Mouse (Mus musculus) liver (tissue): ENCODE results near the gene Kpna3.
A peak's percentile ranks its signal among the peaks of the same experiment; 100 is the strongest.
"Not testable (repeated sequence)": the region's sequence is repeated elsewhere in the genome, so short reads cannot be mapped to it uniquely, and the experiment has no call there.

ENCODE experiments used
- DNase-seq: peaks from one replicate; pipeline ENCODE4 v3.0.0-alpha.2; 2020; ENCODE audit warnings: mixed read lengths

Kpna3 gene

DNA sequence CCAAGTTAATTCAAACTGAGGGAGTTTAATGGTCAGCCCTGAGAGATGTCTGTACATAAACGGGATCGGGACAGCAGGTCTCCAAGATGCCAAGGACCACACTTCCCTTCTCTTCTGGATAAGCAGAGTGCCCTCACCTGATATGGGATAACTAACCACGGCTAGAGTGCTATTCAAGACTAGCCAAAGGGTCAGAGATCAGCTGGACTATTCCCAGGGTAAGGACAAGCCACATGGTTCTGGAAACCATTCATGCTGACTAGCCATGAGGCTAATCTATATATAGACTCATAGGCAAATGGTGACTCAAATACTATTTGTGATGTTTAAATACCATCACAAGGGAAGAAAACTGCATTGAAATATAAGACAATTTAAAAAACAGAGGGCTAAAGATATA, 49.1 kb downstream of the Kpna3 start:
- DNase-seq, result no peak

DNA sequence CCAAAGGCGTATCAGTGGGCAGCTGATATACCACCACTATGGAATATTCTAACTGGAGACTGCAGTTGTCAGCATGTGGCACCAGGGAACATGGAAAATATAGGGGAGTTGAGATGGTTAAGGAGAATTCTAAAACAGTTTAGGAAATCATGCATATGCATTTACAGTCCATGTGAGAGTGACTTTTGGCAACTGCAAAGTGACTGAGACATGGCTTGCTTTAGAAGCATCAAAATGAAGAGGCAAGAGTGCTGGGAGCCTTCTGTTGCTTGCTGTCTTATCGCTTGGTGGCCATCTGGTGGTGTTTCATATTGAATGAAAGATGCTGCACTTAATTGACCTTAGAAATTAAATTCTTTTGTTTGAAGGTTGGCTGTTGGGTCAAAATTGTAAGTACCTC, 72.4 kb downstream of the Kpna3 start:
- no peak for DNase-seq

DNA sequence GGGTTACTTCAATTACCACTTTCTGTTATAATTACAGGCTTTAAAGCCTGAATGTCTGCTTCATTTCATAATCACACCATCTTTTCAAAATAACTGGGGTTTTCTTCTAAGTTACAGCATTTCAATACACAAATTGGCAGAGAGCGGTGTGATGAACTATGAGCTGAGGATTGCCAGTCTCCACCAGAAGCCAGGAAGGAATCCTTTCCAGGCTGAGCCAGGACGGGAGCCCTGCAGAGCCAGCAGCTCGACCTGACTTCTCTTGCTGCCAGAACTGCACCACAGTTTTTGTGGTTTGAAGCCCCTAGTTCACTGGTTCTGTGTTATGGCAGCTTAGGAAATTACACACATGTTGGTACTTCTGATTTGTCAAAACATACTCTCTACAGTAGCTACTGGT, 75.0 kb downstream of the Kpna3 start:
- DNase-seq, result no peak

DNA sequence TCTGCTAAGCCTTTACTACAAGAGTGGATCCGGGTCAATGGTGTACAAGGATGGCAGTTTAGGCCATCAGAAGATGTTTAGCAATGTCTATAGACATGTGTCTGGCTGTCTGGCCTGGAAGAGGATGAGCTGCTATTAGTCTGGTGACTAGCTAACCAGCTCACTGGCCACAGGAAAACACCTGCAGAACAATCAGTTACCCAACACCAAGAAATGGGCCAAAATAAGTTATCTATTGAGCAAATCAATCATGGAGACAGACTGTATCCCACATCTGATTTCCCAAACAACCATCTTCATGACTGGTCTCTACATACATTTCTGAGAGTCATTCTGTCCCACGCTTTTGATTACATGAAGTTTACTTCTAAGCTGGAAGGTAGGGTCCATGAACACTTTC, 75.9 kb downstream of the Kpna3 start:
- DNase-seq, result no peak

DNA sequence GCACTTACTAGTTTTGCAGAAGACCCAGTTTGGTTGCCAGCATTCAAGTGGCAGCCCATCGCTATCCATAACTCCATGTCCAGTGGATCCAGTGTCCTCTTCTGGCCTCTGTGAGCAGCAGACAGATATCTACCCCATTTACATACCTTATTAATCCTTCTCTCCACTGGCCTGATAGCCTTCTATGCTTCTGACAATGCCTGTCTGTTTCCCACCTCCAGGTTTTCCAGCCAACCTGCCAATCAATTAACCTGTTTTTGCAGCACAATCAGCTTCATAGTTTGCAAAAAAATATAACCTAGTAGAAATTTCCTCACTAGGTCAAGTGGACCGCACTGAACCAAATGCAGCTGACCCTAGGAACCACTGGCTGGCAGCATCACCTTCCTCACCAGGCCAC, 77.4 kb downstream of the Kpna3 start:
- no peak for DNase-seq

DNA sequence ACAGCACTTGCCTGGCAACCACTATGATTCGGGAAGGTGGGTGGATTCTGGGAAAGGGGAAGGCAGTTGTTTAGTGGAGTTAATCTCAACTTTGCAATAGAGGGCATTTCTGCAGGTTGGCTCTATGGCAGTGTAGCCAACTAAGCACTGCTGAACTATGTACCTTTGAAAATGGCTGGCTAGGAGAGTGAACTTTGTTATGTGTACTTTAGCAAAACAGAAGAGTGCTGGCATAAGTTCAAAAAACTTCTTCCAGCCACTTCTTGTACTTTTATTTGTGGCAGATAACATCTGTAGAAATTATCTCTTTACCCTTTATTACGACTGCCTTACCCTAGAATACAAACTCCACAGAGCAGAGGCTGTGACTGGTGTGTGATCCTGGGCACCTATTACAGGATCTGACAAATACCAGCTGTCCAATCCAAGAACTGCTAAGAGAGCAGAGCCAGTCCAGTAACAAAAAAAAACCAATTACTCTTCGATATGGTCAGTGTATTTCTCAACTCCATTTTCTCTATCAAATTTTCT, 78.6 kb downstream of the Kpna3 start:
- no peak for DNase-seq

DNA sequence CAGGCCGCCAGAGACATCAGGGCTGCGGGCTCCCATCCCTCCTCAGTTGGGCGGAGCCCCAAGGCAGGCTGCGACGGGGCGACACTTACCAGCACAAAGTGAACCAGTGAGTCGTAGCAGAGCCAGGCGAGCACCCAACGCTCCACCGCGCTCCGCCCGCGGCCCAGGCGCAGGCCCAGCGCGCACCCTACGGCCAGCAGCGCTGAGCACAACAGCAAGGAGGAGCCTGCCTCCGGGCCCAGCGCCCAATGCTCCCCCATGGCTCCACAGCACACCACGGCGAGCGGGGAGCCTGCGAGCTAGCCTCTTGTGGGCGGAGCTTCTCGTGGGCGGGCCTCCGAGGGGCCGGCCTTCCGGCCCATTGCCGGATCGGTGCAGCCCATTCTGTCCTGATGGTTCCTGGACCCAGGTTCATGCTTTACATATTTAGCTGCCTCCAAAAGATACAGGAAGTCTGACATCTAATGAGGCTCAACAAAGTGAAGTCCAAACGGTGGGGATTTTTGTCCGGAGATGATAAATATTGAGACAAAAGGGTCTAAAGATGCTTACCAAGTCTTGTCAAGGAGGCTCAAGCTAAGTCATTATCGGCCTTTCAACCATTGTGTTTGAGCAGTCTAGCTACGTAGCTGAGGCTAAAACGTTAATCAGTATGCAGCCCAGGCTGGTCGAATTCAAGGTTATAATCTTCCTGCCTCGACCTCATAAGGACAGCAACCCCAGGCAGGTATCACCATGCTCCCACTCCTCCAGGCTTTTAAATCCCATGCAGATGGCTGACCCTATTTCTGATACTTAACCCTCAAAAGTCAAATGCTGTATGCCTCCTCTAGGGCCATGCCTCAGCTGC, 79.3 kb downstream of the Kpna3 start, which contains the start of gene Ebpl:
TSS of gene Ebpl (minus strand) at position 309 of the 850 bp plus-strand sequence.
- DNase-seq, result peak; percentile 92

DNA sequence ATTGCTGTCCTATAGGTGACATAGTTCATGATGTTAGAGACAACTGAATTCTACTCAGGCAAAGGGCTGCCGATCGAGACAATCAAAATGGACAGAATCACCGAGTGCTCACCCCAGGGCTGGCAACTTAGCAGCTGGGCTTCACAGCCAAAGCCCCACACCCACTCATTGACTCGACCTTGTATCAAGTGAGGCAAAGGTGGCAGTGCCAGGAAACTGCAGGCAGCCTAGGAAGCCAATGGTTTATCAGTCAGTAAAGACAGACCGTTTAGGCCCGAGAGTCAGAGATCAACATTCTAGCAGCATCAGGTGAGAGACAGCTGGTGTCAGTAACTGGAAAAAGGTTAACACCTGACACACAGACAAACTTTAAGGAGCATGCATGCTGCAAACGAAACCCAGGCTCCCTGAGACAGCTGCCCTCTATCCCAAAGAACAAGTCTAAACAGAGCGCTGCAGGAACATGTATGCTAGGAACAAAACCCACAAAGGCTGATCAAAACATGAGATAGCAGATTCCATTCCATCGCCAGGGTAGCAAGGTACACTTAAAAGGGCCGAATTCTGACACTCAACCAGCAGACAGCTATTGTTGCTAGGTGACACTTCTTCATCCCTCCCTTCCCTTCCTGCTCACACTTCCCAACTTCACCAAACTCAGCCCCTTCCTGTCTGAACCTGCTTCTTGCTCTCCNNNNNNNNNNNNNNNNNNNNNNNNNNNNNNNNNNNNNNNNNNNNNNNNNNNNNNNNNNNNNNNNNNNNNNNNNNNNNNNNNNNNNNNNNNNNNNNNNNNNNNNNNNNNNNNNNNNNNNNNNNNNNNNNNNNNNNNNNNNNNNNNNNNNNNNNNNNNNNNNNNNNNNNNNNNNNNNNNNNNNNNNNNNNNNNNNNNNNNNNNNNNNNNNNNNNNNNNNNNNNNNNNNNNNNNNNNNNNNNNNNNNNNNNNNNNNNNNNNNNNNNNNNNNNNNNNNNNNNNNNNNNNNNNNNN, 85.1 kb downstream of the Kpna3 start:
- DNase-seq, result no peak

DNA sequence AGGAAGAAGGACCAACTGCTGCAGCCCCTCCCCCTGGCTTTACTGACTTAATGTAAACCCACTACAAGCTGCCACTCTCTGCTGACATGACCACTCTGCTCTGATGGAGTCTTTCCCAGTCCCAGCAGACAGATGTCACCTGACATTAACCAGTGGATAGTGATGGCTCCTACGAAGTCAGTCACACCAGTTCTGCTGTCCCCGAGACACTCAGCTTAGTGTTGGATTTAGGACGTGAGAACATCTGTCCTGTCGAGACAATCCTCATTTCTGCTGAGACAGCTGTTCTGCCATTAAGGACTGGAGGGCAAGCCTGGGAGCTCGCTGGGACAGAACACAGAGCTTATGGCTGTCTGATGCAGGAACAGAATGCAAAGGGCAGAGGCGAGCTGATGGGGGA, 88.9 kb downstream of the Kpna3 start:
- no peak for DNase-seq

DNA sequence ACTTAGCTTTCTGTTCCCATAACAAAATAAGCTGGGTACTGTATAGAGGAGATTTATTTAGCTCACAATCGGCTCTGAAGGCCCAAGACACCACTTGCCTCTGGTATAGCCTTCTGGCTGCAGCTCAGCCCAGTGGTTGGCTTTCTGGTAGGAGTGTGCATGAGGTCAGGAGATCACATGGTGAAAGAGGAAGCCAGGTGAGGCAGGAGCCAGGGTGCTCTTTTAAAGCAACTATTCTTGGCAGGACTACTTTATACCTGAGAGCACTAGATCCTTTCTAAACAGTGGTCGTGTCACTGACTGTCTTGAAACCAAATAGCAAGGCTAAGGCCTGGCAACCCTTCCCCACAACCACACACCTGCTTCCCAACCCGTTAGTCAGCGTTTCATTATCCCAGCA, 89.8 kb downstream of the Kpna3 start:
- no peak for DNase-seq

DNA sequence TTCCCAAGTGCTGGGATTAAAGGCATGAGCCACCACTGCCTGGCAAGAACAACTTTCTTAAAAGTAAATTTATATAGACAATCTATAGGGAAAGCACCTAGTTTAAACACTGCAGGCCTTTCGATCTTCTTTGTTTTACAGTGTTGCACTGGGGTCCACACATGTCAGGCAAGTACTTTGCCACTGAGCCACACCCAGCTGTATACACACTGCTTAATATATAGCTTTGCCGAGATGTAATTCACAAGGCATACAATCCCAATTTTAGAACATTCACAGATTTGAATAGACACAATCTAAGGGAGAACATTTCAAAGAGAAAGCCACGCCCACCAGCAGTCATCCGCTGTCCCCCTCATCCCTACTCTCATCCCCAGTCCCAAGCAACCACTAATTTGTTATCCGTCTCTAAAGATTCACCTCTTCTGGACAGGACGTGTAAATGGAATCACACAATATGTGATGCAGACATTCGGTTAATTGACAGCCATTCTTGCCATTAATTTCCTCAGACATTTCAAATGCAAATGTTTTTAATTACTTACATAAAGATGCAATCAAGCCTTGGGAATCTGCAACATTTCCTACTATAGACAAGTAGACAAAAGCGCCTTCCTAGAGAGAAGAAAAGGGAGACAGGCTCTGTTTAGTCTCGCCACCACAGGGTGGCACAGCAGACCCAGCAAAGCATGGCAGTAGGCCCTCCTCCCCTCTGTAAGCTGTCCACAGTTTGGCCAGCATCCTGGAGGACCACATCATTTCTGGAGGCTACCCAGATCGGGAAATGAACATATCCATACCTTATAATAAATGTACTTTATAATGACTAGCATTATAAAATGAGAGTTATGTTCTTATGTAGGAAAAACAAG, 92.6 kb downstream of the Kpna3 start:
- no peak for DNase-seq

DNA sequence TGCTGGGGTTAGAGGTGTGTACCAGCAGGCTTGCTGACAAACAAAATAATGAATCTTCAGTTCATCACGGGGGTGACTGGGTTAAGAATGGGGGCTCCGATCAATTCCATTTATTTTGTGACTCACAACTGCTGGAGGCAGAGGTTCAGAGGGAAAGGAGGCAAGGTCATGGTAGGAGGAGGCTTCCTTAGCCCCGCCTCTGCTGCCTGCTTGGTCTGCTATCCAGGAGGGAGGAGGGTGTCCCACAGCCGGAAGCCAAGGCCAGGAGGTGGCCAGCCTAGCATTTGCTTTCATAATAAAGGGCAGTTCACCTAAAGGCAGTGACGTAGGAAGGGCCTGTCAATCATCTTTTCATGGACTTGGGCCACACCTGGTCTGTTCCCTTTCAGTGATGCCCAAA, 95.1 kb downstream of the Kpna3 start:
- no peak for DNase-seq

DNA sequence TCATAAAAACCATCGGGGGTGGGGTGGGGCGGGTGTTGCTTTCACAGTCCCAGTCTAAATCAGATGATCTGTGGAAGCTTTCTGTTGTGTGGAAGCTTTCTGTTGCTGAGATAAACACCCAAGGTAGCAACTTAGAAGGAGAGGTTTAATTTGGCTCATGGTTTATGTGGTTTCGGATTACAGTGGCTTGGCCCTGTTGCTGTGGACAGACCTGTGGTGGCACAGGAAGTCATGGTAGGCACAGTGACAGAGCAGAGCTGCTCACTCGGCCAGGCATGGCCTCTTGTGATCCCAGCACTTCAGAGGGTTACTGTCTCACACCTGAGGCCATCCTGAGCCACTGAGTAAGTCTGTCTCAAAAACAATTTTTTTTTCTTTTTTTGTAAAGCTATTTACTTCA, 100.3 kb downstream of the Kpna3 start:
- no peak for DNase-seq

DNA sequence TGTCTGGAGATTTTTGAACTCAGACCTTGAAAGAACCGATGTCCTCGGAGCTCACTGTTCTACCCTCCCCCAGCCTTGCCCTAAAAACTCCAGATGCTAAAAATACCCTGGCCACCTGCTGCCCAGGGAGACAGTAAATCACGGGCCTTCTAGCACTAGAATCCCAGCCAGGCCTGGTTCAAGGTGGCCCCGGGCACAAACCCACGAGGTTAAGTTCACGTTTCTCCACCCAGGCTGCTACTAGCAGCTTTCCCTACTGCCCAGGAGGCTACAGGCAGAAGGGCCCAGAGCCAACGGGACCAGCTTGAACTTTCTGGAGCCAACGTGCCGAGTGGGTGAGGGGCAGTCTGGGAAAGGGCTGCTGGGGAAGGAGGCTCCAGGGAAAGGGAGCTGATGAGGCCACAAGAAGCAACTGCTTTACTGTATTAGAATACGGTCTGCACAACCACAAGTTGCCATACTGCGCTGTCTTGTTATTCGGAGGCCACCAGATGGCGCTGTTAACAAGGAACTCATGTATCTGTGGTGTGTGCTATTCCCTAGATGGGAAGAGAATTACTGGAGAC, 108.6 kb downstream of the Kpna3 start:
- DNase-seq, result peak; percentile 81

DNA sequence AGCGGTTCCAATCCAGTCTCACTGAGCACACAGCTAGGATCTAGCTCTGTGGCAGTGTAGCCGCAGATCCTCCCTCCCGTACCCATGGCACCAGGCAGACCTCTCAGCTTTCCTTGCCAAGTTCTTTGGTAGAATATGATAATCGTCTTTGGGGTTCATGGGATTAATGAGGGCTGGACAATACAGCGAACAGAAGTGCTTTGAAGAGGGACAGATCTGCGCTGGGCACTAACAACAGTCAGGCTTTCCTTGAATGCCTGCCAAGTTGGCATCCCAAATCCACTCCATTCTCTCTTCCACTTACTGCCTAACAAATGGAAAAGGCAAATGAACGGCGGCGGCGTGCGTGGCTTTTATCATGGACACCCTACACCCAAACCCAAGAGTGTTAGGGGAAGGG, 109.1 kb downstream of the Kpna3 start:
- no peak for DNase-seq

DNA sequence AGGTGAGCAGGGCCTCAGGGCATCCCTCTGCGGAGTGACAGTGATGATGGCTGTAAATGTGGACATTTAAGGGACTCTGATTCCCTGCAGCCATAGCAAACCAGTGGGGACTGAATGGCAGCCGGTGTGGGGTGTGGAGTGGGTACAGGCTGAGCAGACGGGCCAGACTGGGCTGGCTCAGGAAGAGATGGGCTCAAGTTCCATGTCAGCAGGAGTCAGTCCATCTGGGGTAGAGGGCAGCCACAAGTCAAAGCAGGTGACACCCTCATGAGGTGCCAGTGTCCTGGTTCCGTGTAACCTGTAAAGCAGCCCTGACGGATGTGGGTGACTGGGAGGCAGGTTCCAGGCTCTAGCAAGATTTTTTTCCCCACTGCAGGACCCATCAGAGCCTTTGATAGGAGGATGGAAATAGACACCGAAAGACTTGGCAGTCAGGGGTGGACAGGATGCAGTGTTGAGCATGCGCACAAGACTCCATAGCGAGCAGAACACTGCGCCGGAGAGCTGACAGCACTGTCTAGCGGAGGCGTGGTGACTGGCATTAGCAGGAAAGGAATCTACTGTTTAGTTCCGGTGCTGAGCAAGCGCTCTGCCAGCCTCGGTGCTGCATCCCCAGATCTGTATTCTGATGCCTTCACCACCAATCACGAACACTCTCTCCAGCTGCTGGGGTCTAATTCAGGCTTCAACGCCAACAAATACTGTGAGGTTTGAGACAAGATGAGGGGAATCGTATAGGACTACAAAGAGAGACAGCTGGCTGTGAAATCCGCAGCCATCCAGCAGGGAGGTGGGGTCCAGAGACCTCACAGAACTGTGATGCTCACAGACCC, 111.8 kb downstream of the Kpna3 start:
- DNase-seq, result peak; percentile 62

DNA sequence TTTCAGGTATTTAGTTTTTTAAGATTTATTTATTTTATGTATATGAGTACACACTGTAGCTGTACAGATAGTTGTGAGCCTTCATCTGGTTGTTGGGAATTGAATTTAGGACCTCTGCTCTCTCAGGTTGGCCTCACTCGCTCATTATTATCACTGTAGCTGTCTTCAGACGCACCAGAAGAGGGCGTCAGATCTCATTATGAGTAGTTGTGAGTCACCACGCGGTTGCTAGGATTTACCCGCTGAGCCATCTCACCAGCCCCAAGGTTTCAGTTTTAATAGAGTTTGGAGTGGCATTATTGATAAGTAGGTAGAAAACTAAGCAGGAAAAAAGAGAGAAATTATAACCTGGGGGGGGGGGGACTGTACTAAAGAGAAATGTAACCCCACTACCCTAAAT, 112.7 kb downstream of the Kpna3 start:
- not testable (repeated sequence) for DNase-seq

DNA sequence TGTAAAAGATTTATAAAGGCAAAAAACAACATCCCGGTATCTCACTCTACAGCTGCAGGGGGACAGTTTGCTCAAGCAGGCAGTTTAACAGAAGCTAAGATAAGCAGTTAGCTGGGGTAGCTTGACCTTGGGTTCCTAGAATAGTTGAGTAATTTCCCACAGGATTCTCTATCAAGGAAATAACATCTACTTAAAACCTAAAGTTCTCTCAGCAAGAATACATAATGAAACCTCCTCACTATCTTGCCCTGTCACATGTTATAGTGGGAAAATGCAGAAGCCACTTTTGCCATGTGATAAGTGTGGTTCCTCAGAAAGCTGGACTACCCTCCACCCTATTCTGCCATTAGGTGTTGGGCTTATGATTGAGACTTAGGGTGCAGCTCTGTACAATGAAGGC, 116.9 kb downstream of the Kpna3 start:
- no peak for DNase-seq

DNA sequence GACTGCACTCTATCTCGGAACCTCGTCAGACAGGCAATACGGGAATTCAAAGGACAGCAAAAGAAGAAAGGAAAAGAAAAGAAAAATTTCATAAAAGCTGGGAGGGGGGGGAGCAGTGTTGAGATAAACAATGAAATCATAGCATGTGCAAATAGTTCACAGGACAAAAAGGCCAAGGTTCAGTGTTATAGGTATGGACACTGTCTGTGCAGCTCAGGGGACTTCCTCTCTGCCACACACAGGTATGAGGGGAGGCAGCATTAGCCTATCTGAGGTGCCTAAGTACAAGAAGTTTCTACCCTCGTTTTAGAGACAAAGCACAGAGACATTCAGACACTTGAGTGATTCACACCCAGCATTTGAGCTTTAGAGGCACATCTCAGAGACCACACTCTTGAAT, 118.5 kb downstream of the Kpna3 start:
- DNase-seq, result no peak

DNA sequence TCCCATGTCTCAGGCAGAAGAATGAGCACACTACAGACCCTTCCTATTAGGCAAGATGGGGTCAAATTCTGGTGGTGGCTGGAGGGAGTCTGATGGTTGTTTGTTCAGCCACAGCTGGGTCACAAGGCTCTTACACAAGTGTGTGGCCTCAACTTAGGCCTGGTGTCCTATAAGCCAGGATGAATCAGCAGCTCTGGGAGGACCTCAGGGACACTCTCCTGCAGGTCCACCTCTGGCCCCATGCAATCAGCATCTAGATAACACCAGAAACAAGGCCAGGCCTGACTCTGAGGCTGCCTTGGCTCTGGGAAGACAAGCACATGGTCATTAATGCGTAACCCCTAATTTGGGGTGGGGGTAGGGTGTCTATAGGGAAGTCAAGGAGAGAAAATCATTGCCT, 118.9 kb downstream of the Kpna3 start:
- DNase-seq, result no peak

DNA sequence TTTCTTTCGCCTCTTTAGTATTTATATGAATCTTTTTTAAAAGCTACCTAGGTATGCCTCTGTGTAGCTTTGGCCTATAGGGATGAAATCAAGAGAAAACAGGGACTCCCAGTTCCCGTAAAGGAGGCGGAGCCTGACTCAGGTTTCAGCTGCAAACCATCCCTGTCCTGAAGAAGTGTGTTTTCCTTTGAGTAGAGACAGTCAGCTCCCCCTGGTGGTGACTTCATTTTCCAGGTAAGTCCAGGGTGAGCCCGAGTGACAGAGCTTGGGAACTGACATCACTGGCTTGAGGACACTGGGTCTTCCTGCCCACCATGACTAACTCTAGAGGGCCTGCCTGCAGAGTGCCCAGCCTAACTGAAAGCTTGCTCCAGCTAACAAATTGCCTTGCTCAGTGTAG, 122.8 kb downstream of the Kpna3 start:
- peak; percentile 53 for DNase-seq
